Mouse (Mus musculus): ENCODE data around the gene Ptprm.
A peak's percentile ranks its signal among the peaks of the same experiment; 100 is the strongest.

Ptprm gene

GRCm38 (mm10) chr17:66696531-66697172 is 657.6 kb downstream of the Ptprm start:
- peak; percentile 67 for DNase-seq (ENCODE audit: extremely low spot score, low read depth, low spot score)

GRCm38 (mm10) chr17:66694326-66694725 is 659.9 kb downstream of the Ptprm start:
- DNase-seq (ENCODE audit: extremely low spot score, low read depth, low spot score), result no peak

GRCm38 (mm10) chr17:66693676-66694304 is 660.5 kb downstream of the Ptprm start:
- no peak for DNase-seq (ENCODE audit: extremely low spot score, low read depth, low spot score)

DNA sequence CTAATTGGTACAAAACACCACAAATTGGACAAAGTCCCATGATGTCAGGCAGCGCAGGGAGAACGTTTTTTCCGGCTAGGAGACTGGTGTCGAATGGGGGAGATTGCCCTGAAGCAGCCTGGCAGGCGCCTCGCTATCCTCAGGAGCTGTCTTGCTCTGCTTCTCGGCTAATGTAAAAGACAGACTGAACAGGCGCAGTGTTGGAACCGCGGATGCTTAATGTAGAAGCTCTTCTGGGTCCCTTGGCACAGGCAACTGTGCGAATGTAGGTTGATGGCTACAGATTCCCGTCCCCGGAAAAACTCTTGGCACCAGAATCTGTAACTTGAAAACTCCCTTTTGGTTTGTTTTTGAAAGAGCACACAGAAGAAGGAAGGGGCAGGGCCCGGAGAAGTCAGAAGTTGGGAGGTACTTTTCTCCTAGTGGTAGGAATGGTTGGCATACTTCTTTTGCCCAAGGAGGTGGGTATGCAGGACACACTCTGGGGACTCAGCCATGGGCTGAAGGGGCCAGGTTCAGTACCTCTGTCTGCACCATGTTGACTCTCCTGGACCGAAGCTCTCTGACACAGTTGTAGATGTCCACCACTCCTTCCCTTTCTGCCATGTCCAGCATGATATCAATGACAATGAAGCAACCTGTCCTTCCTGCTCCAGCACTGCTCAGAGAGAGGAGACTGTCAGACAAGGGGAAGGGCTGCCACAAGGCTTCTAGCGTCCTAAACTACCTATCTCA is 661.1 kb downstream of the Ptprm start:
- no peak for DNase-seq (ENCODE audit: extremely low spot score, low read depth, low spot score)

DNA sequence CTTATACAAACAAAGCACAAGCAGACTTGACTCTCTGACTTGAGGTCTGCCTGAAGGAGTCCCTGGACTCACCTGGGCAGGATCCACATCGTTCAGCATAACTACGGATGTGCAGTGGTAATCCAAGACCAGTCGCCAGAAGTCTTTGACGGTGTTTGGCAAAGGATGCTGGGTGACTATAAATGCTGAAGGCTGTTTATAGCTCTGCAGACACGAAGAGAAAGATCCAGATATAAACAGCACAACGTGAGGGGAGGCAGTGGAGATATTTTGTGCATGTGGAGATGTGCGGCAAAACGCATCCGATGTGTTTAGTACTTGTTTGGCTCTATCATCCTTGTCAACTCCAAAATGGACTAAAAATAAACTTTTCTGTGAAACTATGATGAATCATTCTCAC is 666.1 kb downstream of the Ptprm start:
- DNase-seq (ENCODE audit: extremely low spot score, low read depth, low spot score), result no peak

- no peak for DNase-seq (ENCODE audit: extremely low spot score, low read depth, low spot score)
Measured at GRCm38 (mm10) chr17:66687543-66687942, 666.7 kb downstream of the Ptprm start.

GRCm38 (mm10) chr17:66686701-66687489 is 667.4 kb downstream of the Ptprm start:
- DNase-seq (ENCODE audit: extremely low spot score, low read depth, low spot score), result no peak

- DNase-seq (ENCODE audit: extremely low spot score, low read depth, low spot score), result peak; percentile 24
Measured at GRCm38 (mm10) chr17:66683411-66683810, 670.8 kb downstream of the Ptprm start.

GRCm38 (mm10) chr17:66680662-66681061 is 673.6 kb downstream of the Ptprm start:
- DNase-seq (ENCODE audit: extremely low spot score, low read depth, low spot score), result no peak

GRCm38 (mm10) chr17:66674667-66675066 is 679.6 kb downstream of the Ptprm start:
- no peak for DNase-seq (ENCODE audit: extremely low spot score, low read depth, low spot score)

DNA sequence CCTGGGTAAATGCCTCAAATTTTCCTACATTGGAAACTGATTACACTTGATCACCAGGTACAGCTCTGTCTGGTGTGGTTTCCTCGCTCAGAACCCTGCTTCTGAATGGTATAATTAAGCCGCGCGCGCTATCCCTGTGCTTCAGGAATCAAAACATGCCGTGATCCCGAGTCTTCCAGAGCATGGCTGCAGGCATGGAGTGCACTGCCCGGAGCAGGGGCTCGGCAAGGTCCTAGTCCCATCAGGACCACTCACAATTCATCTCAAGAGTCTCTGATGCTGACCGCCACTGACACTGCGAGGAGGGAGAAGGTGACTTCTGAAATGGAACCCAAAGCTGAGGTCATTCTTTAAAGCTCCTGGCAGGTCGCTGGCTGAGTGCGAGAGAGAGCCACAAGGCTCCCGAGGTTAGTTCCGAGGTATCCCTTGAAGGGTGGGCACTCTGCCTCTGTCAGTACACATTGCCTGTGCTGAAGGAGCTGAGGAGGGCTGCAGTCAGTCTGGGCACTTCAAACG is 682.5 kb downstream of the Ptprm start:
- no peak for DNase-seq (ENCODE audit: extremely low spot score, low read depth, low spot score)

DNA sequence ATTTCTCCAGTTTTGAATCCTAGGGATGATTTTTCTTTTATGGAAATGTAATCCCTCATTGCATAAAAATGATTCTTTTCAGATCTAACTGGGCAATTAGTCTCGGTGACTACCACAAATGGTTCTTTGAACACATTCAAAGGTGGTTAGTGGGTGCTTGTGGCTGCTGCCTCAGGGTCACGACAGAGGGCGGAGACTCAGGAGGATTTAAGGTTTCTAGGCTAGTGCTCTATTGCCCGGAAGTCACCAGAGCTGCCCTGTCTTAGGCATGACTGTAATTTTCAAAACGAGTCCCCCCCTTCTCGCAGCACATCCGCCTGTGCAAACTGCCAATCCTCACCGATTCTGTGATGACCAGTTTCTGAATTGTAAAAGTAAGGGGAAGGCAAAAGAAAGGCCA is 683.0 kb downstream of the Ptprm start:
- no peak for DNase-seq (ENCODE audit: extremely low spot score, low read depth, low spot score)

DNA sequence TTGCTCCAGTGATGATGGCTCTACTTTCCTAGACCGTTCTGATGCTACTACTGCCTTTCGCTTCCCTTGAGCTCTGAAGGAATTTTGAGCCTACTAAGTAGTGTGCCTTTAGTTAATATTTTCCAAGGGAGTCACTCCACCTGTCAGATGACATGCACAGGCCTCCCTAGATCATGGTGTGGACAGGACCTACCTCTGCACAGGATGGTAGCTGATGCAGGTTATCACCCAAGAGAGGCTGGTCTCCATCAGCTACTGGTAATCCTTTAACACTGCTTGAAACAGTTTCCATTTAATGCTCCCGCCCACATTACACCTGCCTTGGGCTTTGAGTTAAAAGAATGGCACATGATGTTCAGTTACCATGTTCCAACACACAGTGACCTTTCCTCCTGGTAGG is 688.5 kb downstream of the Ptprm start:
- DNase-seq (ENCODE audit: extremely low spot score, low read depth, low spot score), result no peak

- no peak for DNase-seq (ENCODE audit: extremely low spot score, low read depth, low spot score)
Measured at GRCm38 (mm10) chr17:66665201-66665756, 689.0 kb downstream of the Ptprm start.

DNA sequence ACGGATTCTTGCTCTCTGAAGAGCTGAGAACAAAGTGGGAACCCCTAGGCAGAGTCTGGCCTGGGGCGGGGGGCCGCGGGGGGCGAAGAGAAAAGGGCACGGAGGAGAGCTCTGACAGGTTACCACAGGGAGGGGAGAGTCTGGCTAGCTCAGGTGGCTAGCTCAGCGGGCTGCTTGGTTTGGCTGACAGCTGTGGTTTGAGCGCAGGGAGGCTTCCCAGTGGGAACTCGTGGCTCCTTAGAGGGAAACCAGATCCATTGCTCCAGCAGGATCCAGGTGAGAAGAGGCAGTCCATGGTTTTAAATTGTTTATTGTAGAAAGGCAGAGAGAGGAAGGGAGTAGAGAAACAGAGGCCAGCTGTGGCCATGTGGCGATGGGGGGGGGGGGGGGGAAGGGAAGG is 689.5 kb downstream of the Ptprm start:
- DNase-seq (ENCODE audit: extremely low spot score, low read depth, low spot score), result no peak

DNA sequence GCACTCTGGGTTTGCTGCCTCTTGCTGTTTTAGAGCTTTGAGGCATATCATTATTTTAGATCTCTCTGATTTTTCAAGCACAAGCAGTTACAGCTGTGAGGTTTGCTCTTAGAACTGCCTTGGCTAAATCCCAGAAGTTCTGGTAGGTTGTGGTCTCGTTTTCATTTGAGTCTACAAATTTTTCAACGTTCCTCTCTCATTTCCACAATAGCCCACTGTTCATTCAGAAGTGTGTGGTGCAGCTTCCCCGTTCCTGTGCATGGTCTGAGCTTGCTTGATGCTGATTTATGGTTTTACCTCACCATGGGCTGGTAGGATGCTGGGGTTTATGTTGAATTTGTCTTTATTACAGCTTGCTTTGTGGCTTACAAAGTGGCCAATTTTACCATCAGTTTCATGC is 695.0 kb downstream of the Ptprm start:
- no peak for DNase-seq (ENCODE audit: extremely low spot score, low read depth, low spot score)

GRCm38 (mm10) chr17:66637951-66638722 is 716.1 kb downstream of the Ptprm start:
- DNase-seq (ENCODE audit: extremely low spot score, low read depth, low spot score), result no peak

- DNase-seq (ENCODE audit: extremely low spot score, low read depth, low spot score), result no peak
Measured at GRCm38 (mm10) chr17:66619996-66620656, 734.1 kb downstream of the Ptprm start.

DNA sequence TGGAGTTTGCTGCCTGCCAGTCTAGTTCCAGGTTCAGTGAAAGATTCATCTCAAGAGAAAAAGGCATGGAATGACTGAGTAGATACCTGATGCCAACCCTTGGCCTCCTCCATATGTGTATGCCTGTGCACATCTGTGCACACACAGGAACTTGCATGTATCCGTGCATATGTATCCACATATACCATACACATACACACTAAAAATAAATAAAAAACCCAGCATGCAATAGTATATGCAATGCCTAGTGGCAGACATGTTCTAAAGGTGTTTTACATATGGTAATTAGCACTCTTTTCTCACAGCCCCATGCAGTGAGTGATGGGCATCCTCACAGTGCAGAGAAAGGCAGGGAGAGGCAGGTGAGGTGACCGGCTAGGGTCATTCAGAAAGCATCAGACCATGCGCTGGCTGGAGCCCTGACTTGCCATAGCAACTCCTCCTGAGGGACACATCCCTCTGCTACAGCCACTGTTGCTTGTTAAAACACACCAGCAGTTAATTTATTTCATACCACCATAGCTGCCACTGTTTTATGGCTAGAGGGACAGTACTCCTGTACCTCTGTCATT is 734.9 kb downstream of the Ptprm start:
- no peak for DNase-seq (ENCODE audit: extremely low spot score, low read depth, low spot score)

Measured in hindlimb bud, embryonic 11.5 days (tissue).